Mouse (Mus musculus) olfactory bulb, adult 2 months (tissue): ENCODE data around the gene Ssr2.

Source experiments
- CTCF ChIP-seq: fragments of 200-500 bp; IDR thresholded peaks from 2 replicates; pipeline ENCODE4 v1.5.1; 2012; ENCODE audit warnings: low read depth, mild to moderate bottlenecking, low read length, moderate library complexity; ENCODE audit not compliant: insufficient read depth
- POLR2A ChIP-seq: fragments of 200-500 bp; IDR thresholded peaks from 2 replicates; pipeline ENCODE4 v1.6.1; 2012; ENCODE audit warnings: mild to moderate bottlenecking, low read depth, low read length, moderate library complexity; ENCODE audit not compliant: insufficient read depth

GRCm38 (mm10) chr3:88602466-88602865 is 26.8 kb downstream of the Ssr2 start:
- TF ChIP-seq POLR2A: no peak
- TF ChIP-seq CTCF: no peak
